Mouse (Mus musculus): Measurements from ENCODE around the gene 3110082I17Rik.

The 3110082I17Rik gene

GRCm38 (mm10) chr5:139438440-139438839, 21.9 kb downstream of the 3110082I17Rik start:
- CTCF ChIA-PET, result no interaction called here
- POLR2A ChIA-PET, result interaction anchor here in 3 of 4 experiments (0.9 to 1.7 kb wide), 4 partner anchors 13 to 22 kb away, joined by 3 to 4 read pairs (median 3); partner anchors contain the start of gene 3110082I17Rik (in 2 of the 3)

- POLR2A ChIA-PET, result interaction anchor here in 3 of 4 experiments (0.6 to 2.1 kb wide), 6 partner anchors 15 to 237 kb away, joined by 3 to 13 read pairs (median 4); partner anchors contain the start of genes 3110082I17Rik (in 2 of the 3), Sun1 (in 1 of the 3) and Zfand2a (in 1 of the 3)
- CTCF ChIA-PET, result interaction anchor here (0.6 to 1.4 kb wide), 12 partner anchors 8 to 312 kb away, joined by 3 to 8 read pairs (median 4); no protein-coding TSS in a partner anchor
Measured at GRCm38 (mm10) chr5:139437769-139438168, 22.6 kb downstream of the 3110082I17Rik start.

GRCm38 (mm10) chr5:139434940-139435339, 25.4 kb downstream of the 3110082I17Rik start:
- POLR2A ChIA-PET, result interaction anchor here in 1 of 4 experiments (1.3 kb wide), 1 partner anchor 49 kb away, joined by 5 read pairs; the partner anchor contains the start of gene Zfand2a
- CTCF ChIA-PET, result interaction anchor here in 1 of 4 experiments (1.1 kb wide), 1 partner anchor 81 kb away, joined by 3 read pairs; no protein-coding TSS in a partner anchor

- ChIA-PET POLR2A (interaction anchor here in 2 of 4 experiments (1.4 to 2.6 kb wide), 4 partner anchors 10 to 26 kb away, joined by 3 to 10 read pairs (median 5); partner anchors contain the start of gene 3110082I17Rik (in 1 of the 2)), CTCF (interaction anchor here in 2 of 4 experiments (0.9 to 1.4 kb wide), 3 partner anchors 11 to 36 kb away, joined by 3 to 5 read pairs (median 4); no protein-coding TSS in a partner anchor)
Measured at GRCm38 (mm10) chr5:139433842-139434568, 26.3 kb downstream of the 3110082I17Rik start.

GRCm38 (mm10) chr5:139432747-139433508, 27.4 kb downstream of the 3110082I17Rik start:
- ChIA-PET CTCF (interaction anchor here in 1 of 4 experiments (1.4 kb wide), 1 partner anchor 34 kb away, joined by 5 read pairs; no protein-coding TSS in a partner anchor), POLR2A (interaction anchor here in 2 of 4 experiments (0.5 to 2.6 kb wide), 5 partner anchors 9 to 317 kb away, joined by 3 to 10 read pairs (median 4); partner anchors contain the start of gene 3110082I17Rik (in 1 of the 2))

GRCm38 (mm10) chr5:139432333-139432732, 28.0 kb downstream of the 3110082I17Rik start:
- ChIA-PET CTCF (no interaction called here), POLR2A (interaction anchor here in 1 of 4 experiments (1.9 to 2.6 kb wide), 2 partner anchors 8 to 11 kb away, joined by 6 to 10 read pairs; no protein-coding TSS in a partner anchor)

GRCm38 (mm10) chr5:139429818-139430341, 30.4 kb downstream of the 3110082I17Rik start:
- ChIA-PET CTCF (interaction anchor here in 1 of 4 experiments (0.6 kb wide), 1 partner anchor 86 kb away, joined by 6 read pairs; no protein-coding TSS in a partner anchor), POLR2A (interaction anchor here in 2 of 4 experiments (1.0 to 1.5 kb wide), 3 partner anchors 15 to 54 kb away, joined by 3 to 5 read pairs (median 4); no protein-coding TSS in a partner anchor)

GRCm38 (mm10) chr5:139427989-139428388, 32.3 kb downstream of the 3110082I17Rik start:
- POLR2A ChIA-PET, result interaction anchor here in 2 of 4 experiments (1.4 to 1.9 kb wide), 3 partner anchors 14 to 88 kb away, joined by 3 to 4 read pairs (median 3); no protein-coding TSS in a partner anchor
- CTCF ChIA-PET, result no interaction called here

GRCm38 (mm10) chr5:139427001-139427400, 33.3 kb downstream of the 3110082I17Rik start:
- CTCF ChIA-PET, result interaction anchor here in 1 of 4 experiments (0.6 kb wide), 1 partner anchor 186 kb away, joined by 3 read pairs; no protein-coding TSS in a partner anchor
- POLR2A ChIA-PET, result interaction anchor here in 2 of 4 experiments (1.4 to 1.9 kb wide), 3 partner anchors 13 to 87 kb away, joined by 3 to 4 read pairs (median 3); no protein-coding TSS in a partner anchor

- POLR2A ChIA-PET, result interaction anchor here in 2 of 4 experiments (0.5 to 2.2 kb wide), 6 partner anchors 14 to 78 kb away, joined by 3 to 6 read pairs (median 4); partner anchors contain the start of gene 3110082I17Rik (in 1 of the 2)
- CTCF ChIA-PET, result interaction anchor here in 2 of 4 experiments (1.0 to 1.2 kb wide), 3 partner anchors 11 to 93 kb away, joined by 3 to 4 read pairs (median 3); no protein-coding TSS in a partner anchor
Measured at GRCm38 (mm10) chr5:139425198-139425597, 35.1 kb downstream of the 3110082I17Rik start.

GRCm38 (mm10) chr5:139423026-139423865, 37.1 kb downstream of the 3110082I17Rik start, which contains the start of gene Gper1:
TSS of gene Gper1 (plus strand) at chr5:139423151.
- CTCF ChIA-PET, result interaction anchor here in 1 of 4 experiments (0.7 kb wide), 1 partner anchor 25 kb away, joined by 3 read pairs; no protein-coding TSS in a partner anchor
- POLR2A ChIA-PET, result interaction anchor here in 3 of 4 experiments (0.5 to 2.2 kb wide), 7 partner anchors 10 to 1239 kb away, joined by 3 to 6 read pairs (median 4); partner anchors contain the start of gene 3110082I17Rik (in 1 of the 3)

- CTCF ChIA-PET, result interaction anchor here in 2 of 4 experiments (0.5 to 1.5 kb wide), 6 partner anchors 14 to 84 kb away, joined by 3 read pairs; no protein-coding TSS in a partner anchor
Measured at GRCm38 (mm10) chr5:139418633-139419032, 41.7 kb downstream of the 3110082I17Rik start.

GRCm38 (mm10) chr5:139418110-139418509, 42.2 kb downstream of the 3110082I17Rik start:
- CTCF ChIA-PET, result interaction anchor here in 1 of 4 experiments (0.6 to 1.5 kb wide), 3 partner anchors 14 to 149 kb away, joined by 3 read pairs; no protein-coding TSS in a partner anchor
- POLR2A ChIA-PET, result no interaction called here

More at GRCm38 (mm10) chr5:139418633-139419032, 41.7 kb downstream of the 3110082I17Rik start:
- POLR2A ChIA-PET, result no interaction called here

- POLR2A ChIA-PET, result no interaction called here
- CTCF ChIA-PET, result interaction anchor here (0.6 to 1.7 kb wide), 12 partner anchors 10 to 87 kb away, joined by 3 to 11 read pairs (median 4); partner anchors contain the start of genes 3110082I17Rik (in 1 of the 4) and Cyp2w1 (in 1 of the 4)
Measured at GRCm38 (mm10) chr5:139417480-139417879, 42.8 kb downstream of the 3110082I17Rik start.

- POLR2A ChIA-PET, result interaction anchor here in 2 of 4 experiments (0.5 to 0.7 kb wide), 3 partner anchors 68 to 907 kb away, joined by 3 to 5 read pairs (median 4); partner anchors contain the start of gene Zfand2a (in 1 of the 2)
- CTCF ChIA-PET, result interaction anchor here (0.6 to 1.7 kb wide), 21 partner anchors 10 to 687 kb away, joined by 3 to 11 read pairs (median 4); partner anchors contain the start of genes 3110082I17Rik (in 1 of the 4) and Cyp2w1 (in 1 of the 4)
Measured at GRCm38 (mm10) chr5:139416942-139417341, 43.4 kb downstream of the 3110082I17Rik start.

- ChIA-PET POLR2A (interaction anchor here in 1 of 4 experiments (1.0 to 1.4 kb wide), 3 partner anchors 9 to 15 kb away, joined by 4 to 5 read pairs (median 4); no protein-coding TSS in a partner anchor), CTCF (interaction anchor here (0.6 to 1.8 kb wide), 7 partner anchors 16 to 225 kb away, joined by 3 to 4 read pairs (median 3); no protein-coding TSS in a partner anchor)
Measured at GRCm38 (mm10) chr5:139415001-139415400, 45.3 kb downstream of the 3110082I17Rik start.
